ENCODE assay signal across 18 mouse cellular contexts in genomic region chr14:25316491-25316890, GRCm38 (mm10).
DNase-seq lines count a peak whose midpoint lies in the region; ATAC-seq lines count a peak whose summit lies in the region.
"Had no signal": no experiment of that assay in that cellular context is flagged by ENCODE, and none has a peak within 500 bp of the region (broad histone marks: within the 10 kb centered on the region; RNA-seq: fewer than 3 reads in every experiment).

No protein-coding gene starts in this region.

- no peak for ATAC-seq in hindbrain, embryonic 14.5 days (ENCODE audit: low FRiP score)
- no peak for ATAC-seq in forebrain, embryonic 16.5 days
- ATAC-seq in midbrain, embryonic 16.5 days = no peak
- no peak for ATAC-seq in inflammation-experienced regulatory T-cells, adult 6 months
- ATAC-seq: intestine, embryonic 16.5 days had no signal

- no peaks in the 10 kb centered on the region for H3K36me3 ChIP-seq in hindbrain, embryonic 10.5 days
- no peaks in the 10 kb centered on the region for H3K36me3 ChIP-seq in hindbrain, embryonic 14.5 days (replicated peaks; ENCODE audit: control insufficient read depth, insufficient read depth)
- H3K36me3 ChIP-seq in forebrain, embryonic 16.5 days (ENCODE audit: control insufficient read depth, insufficient read depth) = no peaks in the 10 kb centered on the region
- H3K36me3 ChIP-seq in midbrain, embryonic 16.5 days (ENCODE audit: control insufficient read depth, insufficient read depth, low read length) = no peaks in the 10 kb centered on the region
- H3K36me3 ChIP-seq: heart, embryonic 13.5 days; kidney, embryonic 15.5 days; limb, embryonic 15.5 days; liver, embryonic 15.5 days had no signal

- no peak overlapping the region for H3K4me2 ChIP-seq in hindbrain, embryonic 14.5 days (replicated peaks)
- no peak overlapping the region for H3K4me2 ChIP-seq in forebrain, embryonic 16.5 days (ENCODE audit: low read length)
- no peak overlapping the region for H3K4me2 ChIP-seq in midbrain, embryonic 16.5 days (ENCODE audit: low read length)
- H3K4me2 ChIP-seq: heart, embryonic 13.5 days; kidney, embryonic 15.5 days; limb, embryonic 15.5 days; liver, embryonic 15.5 days had no signal

- H3K9me3 ChIP-seq in hindbrain, embryonic 10.5 days = no peaks in the 10 kb centered on the region
- no peaks in the 10 kb centered on the region for H3K9me3 ChIP-seq in hindbrain, embryonic 14.5 days (ENCODE audit: control insufficient read depth, low read length)
- no peaks in the 10 kb centered on the region for H3K9me3 ChIP-seq in forebrain, embryonic 16.5 days (ENCODE audit: control insufficient read depth, low read length)
- H3K9me3 ChIP-seq in midbrain, embryonic 16.5 days (replicated peaks; ENCODE audit: control insufficient read depth, low read length, poor library complexity, severe bottlenecking) = no peaks in the 10 kb centered on the region
- H3K9me3 ChIP-seq: heart, embryonic 13.5 days; kidney, embryonic 15.5 days; limb, embryonic 15.5 days; liver, embryonic 15.5 days had no signal

- H3K4me3 ChIP-seq in hindbrain, embryonic 10.5 days = no peak overlapping the region
- H3K4me3 ChIP-seq in hindbrain, embryonic 14.5 days (replicated peaks; ENCODE audit: low read length) = no peak overlapping the region
- no peak overlapping the region for H3K4me3 ChIP-seq in forebrain, embryonic 16.5 days (replicated peaks; ENCODE audit: low read length)
- H3K4me3 ChIP-seq in midbrain, embryonic 16.5 days (ENCODE audit: low read depth, low read length) = no peak overlapping the region
- H3K4me3 ChIP-seq: heart, embryonic 13.5 days; kidney, embryonic 15.5 days; limb, embryonic 15.5 days; liver, embryonic 15.5 days had no signal

- no peak overlapping the region for H3K9ac ChIP-seq in hindbrain, embryonic 14.5 days
- no peak overlapping the region for H3K9ac ChIP-seq in forebrain, embryonic 16.5 days (replicated peaks; ENCODE audit: low read depth, low read length)
- no peak overlapping the region for H3K9ac ChIP-seq in midbrain, embryonic 16.5 days (ENCODE audit: low read depth, low read length)
- H3K9ac ChIP-seq: heart, embryonic 13.5 days; kidney, embryonic 15.5 days; limb, embryonic 15.5 days; liver, embryonic 15.5 days had no signal

- 93% methylated on average over 5 of the region's 5 CpGs for WGBS in hindbrain, embryonic 10.5 days
- 90% methylated on average over 5 of the region's 5 CpGs for WGBS in hindbrain, embryonic 14.5 days
- 91% methylated on average over 5 of the region's 5 CpGs for WGBS in forebrain, embryonic 16.5 days
- 98% methylated on average over 5 of the region's 5 CpGs for WGBS in midbrain, embryonic 16.5 days

- peak overlapping the region; percentile 99 for H3K27ac ChIP-seq in hindbrain, embryonic 10.5 days
- H3K27ac ChIP-seq in hindbrain, embryonic 14.5 days = no peak overlapping the region
- H3K27ac ChIP-seq in forebrain, embryonic 16.5 days (ENCODE audit: low read length) = peak overlapping the region; percentile 96
- peak overlapping the region; percentile 89 for H3K27ac ChIP-seq in midbrain, embryonic 16.5 days (ENCODE audit: low read length)
- H3K27ac ChIP-seq: heart, embryonic 13.5 days; limb, embryonic 15.5 days; liver, embryonic 15.5 days; macrophage had no signal

- no peak for DNase-seq in hindbrain, embryonic 10.5 days (ENCODE audit: low spot score)
- no peak for DNase-seq in hindbrain, embryonic 14.5 days (ENCODE audit: low spot score)
- DNase-seq in thymus, postnatal 4 days = peak; percentile 9
- no peak for DNase-seq in thymus, adult 18-20 months
- DNase-seq in kidney, postnatal 4 days = no peak
- DNase-seq: cerebellum, adult 2 months; cerebellum, postnatal 36 days; spleen, adult 18-20 months; thymus, adult 2 months had no signal

- peaks cover 62% of the 10 kb centered on the region for H3K27me3 ChIP-seq in hindbrain, embryonic 10.5 days (ENCODE audit: insufficient read depth, poor library complexity, severe bottlenecking)
- H3K27me3 ChIP-seq in hindbrain, embryonic 14.5 days (ENCODE audit: control insufficient read depth, insufficient read depth, low read length) = no peaks in the 10 kb centered on the region
- no peaks in the 10 kb centered on the region for H3K27me3 ChIP-seq in forebrain, embryonic 16.5 days (replicated peaks; ENCODE audit: control insufficient read depth, insufficient read depth, low read length)
- no peaks in the 10 kb centered on the region for H3K27me3 ChIP-seq in midbrain, embryonic 16.5 days (ENCODE audit: control insufficient read depth, insufficient read depth, low read depth, low read length)
- H3K27me3 ChIP-seq: limb, embryonic 15.5 days had no signal

- H3K4me1 ChIP-seq in hindbrain, embryonic 10.5 days (replicated peaks) = peaks cover 73% of the 10 kb centered on the region
- H3K4me1 ChIP-seq in hindbrain, embryonic 14.5 days (replicated peaks; ENCODE audit: control insufficient read depth, insufficient read depth, low read length) = peaks cover 29% of the 10 kb centered on the region
- H3K4me1 ChIP-seq in forebrain, embryonic 16.5 days (replicated peaks; ENCODE audit: control insufficient read depth, insufficient read depth, low read length) = peaks cover 46% of the 10 kb centered on the region
- H3K4me1 ChIP-seq in midbrain, embryonic 16.5 days (ENCODE audit: control insufficient read depth, insufficient read depth, low read length) = peaks cover 23% of the 10 kb centered on the region
